Mouse (Mus musculus): ENCODE data around the gene Cuedc1.
"Not testable (repeated sequence)": the region's sequence is repeated elsewhere in the genome, so short reads cannot be mapped to it uniquely, and the experiment has no call there.

Cuedc1 gene

GRCm38 (mm10) chr11:88198223-88198622 lies 100.4 kb downstream of the Cuedc1 start:
- in situ Hi-C loops (cut with MboI) = loop anchor here (5.0 kb wide), 2 partner anchors 141 to 226 kb away; no protein-coding TSS in a partner anchor

- in situ Hi-C loops (cut with MboI) = no loop called here
Observed at GRCm38 (mm10) chr11:88201172-88201571, 103.3 kb downstream of the Cuedc1 start.

- in situ Hi-C loops (cut with MboI) = no loop called here
Observed at GRCm38 (mm10) chr11:88202077-88202476, 104.2 kb downstream of the Cuedc1 start.

GRCm38 (mm10) chr11:88203712-88204532 lies 106.1 kb downstream of the Cuedc1 start, which contains the start of gene Mrps23:
TSS of gene Mrps23 (plus strand) at chr11:88204388.
- in situ Hi-C loops (cut with MboI) = no loop called here

GRCm38 (mm10) chr11:88204593-88205368 lies 106.9 kb downstream of the Cuedc1 start:
- in situ Hi-C loops (cut with MboI) = no loop called here

- in situ Hi-C loops (cut with MboI) = not testable (repeated sequence)
Observed at GRCm38 (mm10) chr11:88206576-88206975, 108.7 kb downstream of the Cuedc1 start.

GRCm38 (mm10) chr11:88207697-88208096 lies 109.8 kb downstream of the Cuedc1 start:
- in situ Hi-C loops (cut with MboI) = no loop called here

GRCm38 (mm10) chr11:88211824-88212582 lies 114.1 kb downstream of the Cuedc1 start:
- in situ Hi-C loops (cut with MboI) = loop anchor here (10.0 kb wide), 1 partner anchor 203 kb away; no protein-coding TSS in a partner anchor

GRCm38 (mm10) chr11:88213757-88214156 lies 115.9 kb downstream of the Cuedc1 start:
- in situ Hi-C loops (cut with MboI) = loop anchor here (10.0 kb wide), 1 partner anchor 201 kb away; no protein-coding TSS in a partner anchor

GRCm38 (mm10) chr11:88214881-88215831 lies 117.3 kb downstream of the Cuedc1 start:
- in situ Hi-C loops (cut with MboI) = loop anchor here (10.0 kb wide), 1 partner anchor 200 kb away; no protein-coding TSS in a partner anchor

- in situ Hi-C loops (cut with MboI) = loop anchor here (10.0 kb wide), 1 partner anchor 199 kb away; no protein-coding TSS in a partner anchor
Observed at GRCm38 (mm10) chr11:88216231-88216685, 118.4 kb downstream of the Cuedc1 start.

GRCm38 (mm10) chr11:88218155-88218554 lies 120.3 kb downstream of the Cuedc1 start:
- in situ Hi-C loops (cut with MboI) = loop anchor here (10.0 kb wide), 1 partner anchor 197 kb away; no protein-coding TSS in a partner anchor

- in situ Hi-C loops (cut with MboI) = loop anchor here (10.0 kb wide), 1 partner anchor 196 kb away; no protein-coding TSS in a partner anchor
Observed at GRCm38 (mm10) chr11:88218586-88218985, 120.7 kb downstream of the Cuedc1 start.

GRCm38 (mm10) chr11:88221929-88222475 lies 124.1 kb downstream of the Cuedc1 start:
- in situ Hi-C loops (cut with MboI) = no loop called here

GRCm38 (mm10) chr11:88227001-88227957 lies 129.4 kb downstream of the Cuedc1 start:
- in situ Hi-C loops (cut with MboI) = no loop called here

- in situ Hi-C loops (cut with MboI) = no loop called here
Observed at GRCm38 (mm10) chr11:88231213-88231790, 133.4 kb downstream of the Cuedc1 start.

GRCm38 (mm10) chr11:88233528-88234427 lies 135.9 kb downstream of the Cuedc1 start:
- in situ Hi-C loops (cut with MboI) = no loop called here
